Mouse (Mus musculus) layer of hippocampus, adult 2 months (tissue): Measurements from ENCODE around the gene 5430427O19Rik. TPM values are rescaled to one million over a fixed set of nuclear protein-coding genes. Genes with fewer than 3 reads are reported as not detected.

Source experiments
- DNase-seq, 2 experiments: peaks; one replicate each; pipeline ENCODE4 v3.0.0; 2022; ENCODE audit warnings: low spot score in 2 of 2
- H3K27ac ChIP-seq: fragments of 200-600 bp; 2 replicates; pipeline ENCODE4 v1.8.1; 2022
- H3K4me3 ChIP-seq: fragments of 200-600 bp; 2 replicates; pipeline ENCODE4 v1.8.1; 2022; ENCODE audit warnings: mild to moderate bottlenecking
- CTCF ChIP-seq: fragments of 200-600 bp; conservative IDR thresholded peaks from 2 replicates; pipeline ENCODE4 v1.8.1; 2022; ENCODE audit warnings: antibody characterized with exemption, mild to moderate bottlenecking, moderate library complexity
- total RNA-seq, 2 experiments: library from RNA; stranded (reverse); gene quantifications; 2 replicates each; pipeline ENCODE4 v1.2.3; 2021

The 5430427O19Rik gene
- total RNA-seq, 2 experiments from 2014 or later: 0.10 to 0.25 TPM

DNA sequence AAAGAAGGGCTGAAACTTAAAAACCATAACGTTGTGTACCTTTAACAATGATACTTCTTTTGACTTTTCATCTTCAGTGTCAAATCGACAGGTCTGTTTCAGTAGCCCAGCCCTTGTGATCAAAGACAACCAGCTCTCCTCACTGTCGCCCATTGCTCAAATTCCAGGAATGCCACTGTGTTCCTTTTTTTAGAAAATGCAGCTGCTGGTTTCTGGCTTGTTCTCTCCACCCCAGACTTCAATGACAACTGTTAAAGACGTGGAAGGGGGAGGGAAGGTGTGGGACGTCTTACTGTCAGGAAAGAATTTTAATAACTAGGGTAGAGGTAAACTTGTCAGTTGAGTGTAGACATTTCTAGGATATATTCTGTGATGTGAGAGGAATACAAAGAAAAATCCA lies 16.5 kb downstream of the 5430427O19Rik start:
- no peak for DNase-seq
- Histone ChIP-seq H3K4me3 (no peak overlapping the region), H3K27ac (no peak overlapping the region)
- no peak for TF ChIP-seq CTCF

DNA sequence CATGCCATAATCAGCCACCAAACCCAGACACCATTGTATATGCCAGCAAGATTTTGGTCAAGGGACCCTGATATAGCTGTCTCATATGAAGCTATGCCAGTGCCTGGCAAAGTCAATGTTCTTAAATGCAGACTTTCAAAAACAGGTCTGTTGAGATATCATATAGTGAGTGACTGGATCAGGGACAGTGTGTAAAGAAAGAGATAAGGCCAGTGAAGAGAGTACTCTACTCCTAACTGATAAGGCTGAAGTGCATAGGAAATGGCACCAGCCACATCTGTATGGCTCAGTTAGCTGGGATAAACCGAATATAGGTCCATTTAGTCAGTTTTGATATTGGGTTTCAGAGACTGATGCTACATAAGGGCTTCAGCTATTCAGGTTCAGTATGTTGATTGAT lies 31.0 kb downstream of the 5430427O19Rik start:
- TF ChIP-seq CTCF: no peak
- DNase-seq: no peak
- Histone ChIP-seq H3K4me3 (no peak overlapping the region), H3K27ac (no peak overlapping the region)

DNA sequence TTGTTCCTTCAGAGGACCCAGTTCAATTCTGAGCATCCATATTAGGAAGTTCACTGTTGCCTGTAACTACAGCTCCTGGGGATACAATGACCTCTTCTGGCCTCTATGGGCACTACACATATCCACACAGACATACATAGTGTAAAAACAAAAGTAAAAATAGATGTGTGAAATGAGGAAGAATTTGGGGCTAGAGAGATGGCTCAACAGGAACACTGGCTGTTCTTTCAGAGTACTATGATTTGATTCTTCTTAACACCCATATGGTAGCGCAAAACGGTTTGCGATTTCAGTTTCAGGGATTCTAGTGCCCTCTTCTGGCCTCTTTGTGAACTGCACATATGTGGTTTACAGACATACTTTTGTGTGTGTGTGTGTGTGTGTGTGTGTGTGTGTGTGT lies 48.9 kb downstream of the 5430427O19Rik start:
- peak; percentile 69 for TF ChIP-seq CTCF
- no peak overlapping the region for H3K27ac ChIP-seq
- DNase-seq: peak in 1 of 2 experiments; percentile 12
- H3K4me3 ChIP-seq: no peak overlapping the region

DNA sequence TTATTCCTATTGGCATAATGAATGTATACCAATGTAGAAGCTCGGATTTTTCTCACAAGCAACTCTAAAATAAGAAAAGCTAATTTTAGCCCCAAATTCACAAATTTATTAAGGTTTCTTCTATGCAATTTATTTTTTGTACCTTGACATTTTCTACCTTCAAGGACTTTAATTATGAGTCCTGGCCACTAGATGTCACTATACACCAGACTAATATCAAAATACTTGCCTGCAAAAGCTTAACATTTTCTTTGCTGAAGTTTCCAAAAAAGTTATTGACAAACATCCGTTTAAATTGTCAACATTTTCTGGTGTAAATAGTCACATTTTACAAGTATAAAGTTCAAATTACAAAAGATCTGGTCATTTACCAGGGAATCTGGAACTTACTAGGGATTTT lies 62.8 kb downstream of the 5430427O19Rik start:
- TF ChIP-seq CTCF: peak; percentile 76
- H3K27ac ChIP-seq: no peak overlapping the region

More for the DNA sequence above, 62.8 kb downstream of the 5430427O19Rik start:
- H3K4me3 ChIP-seq: no peak overlapping the region
- DNase-seq: no peak

Other genes with a start within 250 kb of the 5430427O19Rik start
- 10 to 100 TPM; 29.6 to 31.3 TPM for gene Gk, start 93.5 kb upstream of the 5430427O19Rik start, total RNA-seq
- not detected for gene Samt3, start 173.8 kb downstream of the 5430427O19Rik start, total RNA-seq